Mouse (Mus musculus) layer of hippocampus, postnatal 14 days (tissue): ENCODE results near the gene Lrp1. TPM values are rescaled to one million over a fixed set of nuclear protein-coding genes. Genes with fewer than 3 reads are reported as not detected.
A peak's percentile ranks its signal among the peaks of the same experiment; 100 is the strongest.

Experiments
- DNase-seq, 2 experiments: peaks; one replicate each; pipeline ENCODE4 v3.0.0; 2021 to 2022; ENCODE audit warnings: low spot score in 2 of 2, mixed read lengths in 1 of 2
- total RNA-seq, 2 experiments: library from RNA; stranded (reverse); gene quantifications; 2 replicates each; pipeline ENCODE4 v1.2.3; 2021

Gene Lrp1
- total RNA-seq, 2 experiments from 2014 or later: 287 to 301 TPM

- DNase-seq: no peak
Observed at GRCm38 (mm10) chr10:127616261-127616679, 4.7 kb downstream of the Lrp1 start.

- peak; percentile 45 to 73 for DNase-seq
Observed at GRCm38 (mm10) chr10:127615591-127615990, 5.4 kb downstream of the Lrp1 start.

- no peak for DNase-seq
Observed at GRCm38 (mm10) chr10:127615034-127615374, 5.9 kb downstream of the Lrp1 start.

GRCm38 (mm10) chr10:127614236-127615033 is 6.5 kb downstream of the Lrp1 start:
- DNase-seq: peak; percentile 44 to 76

GRCm38 (mm10) chr10:127612079-127612775 is 8.7 kb downstream of the Lrp1 start:
- DNase-seq: no peak

- no peak for DNase-seq
Observed at GRCm38 (mm10) chr10:127610066-127610415, 10.9 kb downstream of the Lrp1 start.

GRCm38 (mm10) chr10:127609415-127610065 is 11.4 kb downstream of the Lrp1 start:
- DNase-seq: no peak

- DNase-seq: no peak
Observed at GRCm38 (mm10) chr10:127607059-127607458, 13.9 kb downstream of the Lrp1 start.

GRCm38 (mm10) chr10:127605756-127606155 is 15.2 kb downstream of the Lrp1 start:
- DNase-seq: no peak

GRCm38 (mm10) chr10:127605251-127605547 is 15.7 kb downstream of the Lrp1 start:
- DNase-seq: no peak

- no peak for DNase-seq
Observed at GRCm38 (mm10) chr10:127604465-127605250, 16.3 kb downstream of the Lrp1 start.

- no peak for DNase-seq
Observed at GRCm38 (mm10) chr10:127603437-127604371, 17.2 kb downstream of the Lrp1 start.

- no peak for DNase-seq
Observed at GRCm38 (mm10) chr10:127602194-127602593, 18.8 kb downstream of the Lrp1 start.

- DNase-seq: no peak
Observed at GRCm38 (mm10) chr10:127599779-127600541, 21.0 kb downstream of the Lrp1 start.

GRCm38 (mm10) chr10:127599252-127599651 is 21.7 kb downstream of the Lrp1 start:
- no peak for DNase-seq

- no peak for DNase-seq
Observed at GRCm38 (mm10) chr10:127598607-127599006, 22.3 kb downstream of the Lrp1 start.

GRCm38 (mm10) chr10:127597311-127597901 is 23.5 kb downstream of the Lrp1 start:
- peak in 1 of 2 experiments; percentile 39 for DNase-seq

- peak; percentile 34 to 60 for DNase-seq
Observed at GRCm38 (mm10) chr10:127596321-127596941, 24.5 kb downstream of the Lrp1 start.
